Mouse (Mus musculus): ENCODE measurements at regions not wholly inside any gene's neighbourhood (a gene's known extent, or its start where the extent isn't known, plus 50 kb on each side); places are given as distances from the start of the nearest gene placed in this dataset.

DNA sequence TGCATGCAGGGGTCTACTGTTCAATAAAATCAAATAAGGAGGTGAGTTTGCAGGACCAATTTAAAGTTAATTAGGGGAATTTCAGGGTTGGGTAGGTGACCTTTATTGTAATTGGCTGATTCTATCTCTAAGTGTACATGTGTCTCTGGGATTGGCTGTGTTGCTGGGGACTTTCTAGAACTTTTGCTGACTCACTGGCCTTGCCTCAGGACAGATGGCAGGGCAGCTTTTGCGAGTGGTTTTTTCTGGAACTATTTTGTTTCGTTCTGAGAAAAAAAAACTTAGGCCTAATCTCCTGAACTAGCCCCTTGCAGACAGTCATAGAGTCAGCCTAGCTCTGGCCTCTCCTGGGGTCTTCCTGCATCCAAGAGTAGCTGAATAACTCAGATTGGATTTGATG is 249.3 kb upstream of the Mdga2 start:
- ATAC-seq (ENCODE audit: insufficient read depth) (no peak), DNase-seq (no peak)
- Histone ChIP-seq H3K27me3 (ENCODE audit: insufficient read depth, low read length) (no peaks in the 10 kb centered on the region), H3K4me3 (ENCODE audit: low read depth, low read length) (no peak overlapping the region), H3K9ac (no peak overlapping the region), H3K4me2 (no peak overlapping the region), H3K4me1 (ENCODE audit: insufficient read depth) (no peaks in the 10 kb centered on the region), H3K27ac (ENCODE audit: low read depth) (no peak overlapping the region), H3K9me3 (ENCODE audit: low read depth, low read length) (no peaks in the 10 kb centered on the region), H3K36me3 (ENCODE audit: insufficient read depth) (no peaks in the 10 kb centered on the region)
- no peak for TF ChIP-seq CTCF (IDR thresholded peaks at IDR 0.05; ENCODE audit: low read depth)
- WGBS = 75% methylated on average over 2 of the region's 2 CpGs

DNA sequence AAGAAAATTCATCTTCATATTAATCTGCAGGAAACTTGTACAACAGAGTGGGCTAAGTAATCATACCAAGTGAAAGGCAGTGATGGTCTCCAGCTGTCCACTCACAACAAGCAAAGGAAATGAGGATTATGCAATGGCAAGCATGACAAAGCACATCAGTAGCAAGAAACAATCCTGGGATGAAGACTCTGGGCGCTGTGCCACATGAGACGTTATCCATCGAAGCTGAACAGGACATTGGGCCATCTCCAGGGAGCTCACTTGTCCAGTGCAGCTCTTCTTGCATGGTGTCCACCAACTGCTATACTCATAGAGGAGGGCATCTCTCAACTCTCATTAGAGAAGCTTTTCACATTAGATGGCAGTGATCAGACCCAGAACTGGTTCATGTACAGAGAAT is 248.7 kb upstream of the Mdga2 start:
- ATAC-seq (ENCODE audit: insufficient read depth) = peak; percentile 71
- H3K27ac ChIP-seq (ENCODE audit: low read depth) = no peak overlapping the region
- no peak overlapping the region for H3K4me2 ChIP-seq
- TF ChIP-seq CTCF (IDR thresholded peaks at IDR 0.05; ENCODE audit: low read depth) = no peak
- no peaks in the 10 kb centered on the region for H3K9me3 ChIP-seq (ENCODE audit: low read depth, low read length)
- no peaks in the 10 kb centered on the region for H3K4me1 ChIP-seq (ENCODE audit: insufficient read depth)
- peak; percentile 78 for DNase-seq
- no peaks in the 10 kb centered on the region for H3K36me3 ChIP-seq (ENCODE audit: insufficient read depth)
- no peaks in the 10 kb centered on the region for H3K27me3 ChIP-seq (ENCODE audit: insufficient read depth, low read length)
- WGBS = 41% methylated on average over 3 of the region's 3 CpGs
- no peak overlapping the region for H3K9ac ChIP-seq
- no peak overlapping the region for H3K4me3 ChIP-seq (ENCODE audit: low read depth, low read length)

DNA sequence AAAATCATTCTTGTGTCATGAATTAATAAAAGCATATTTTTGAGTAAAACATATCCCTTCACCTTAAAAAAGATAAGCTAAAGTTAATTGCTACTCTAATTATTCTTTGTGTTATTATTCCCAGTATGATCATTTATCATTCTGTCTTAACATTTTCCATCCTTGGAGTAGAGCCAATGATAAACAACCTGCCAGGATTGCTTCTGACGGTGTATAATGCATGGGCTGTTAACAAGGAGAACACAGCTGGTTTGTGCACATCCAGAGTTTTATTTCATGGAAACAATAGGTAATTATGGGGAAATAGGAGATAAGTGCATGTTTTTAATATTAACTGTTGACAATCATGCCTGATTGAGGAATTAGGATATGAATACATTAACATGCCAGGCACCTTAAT is 226.8 kb upstream of the Mdga2 start:
- H3K27me3 ChIP-seq (ENCODE audit: insufficient read depth, low read length) = no peaks in the 10 kb centered on the region
- 25% methylated on average over 1 of the region's 1 CpGs for WGBS
- ATAC-seq (ENCODE audit: insufficient read depth) = no peak; the same call in 1 of the 2 replicates
- H3K9ac ChIP-seq = no peak overlapping the region
- H3K27ac ChIP-seq (ENCODE audit: low read depth) = no peak overlapping the region
- no peak for TF ChIP-seq CTCF (IDR thresholded peaks at IDR 0.05; ENCODE audit: low read depth)
- DNase-seq = peak; percentile 44
- H3K4me3 ChIP-seq (ENCODE audit: low read depth, low read length) = no peak overlapping the region
- no peak overlapping the region for H3K4me2 ChIP-seq
- no peaks in the 10 kb centered on the region for H3K36me3 ChIP-seq (ENCODE audit: insufficient read depth)
- H3K4me1 ChIP-seq (ENCODE audit: insufficient read depth) = no peaks in the 10 kb centered on the region
- no peaks in the 10 kb centered on the region for H3K9me3 ChIP-seq (ENCODE audit: low read depth, low read length)

DNA sequence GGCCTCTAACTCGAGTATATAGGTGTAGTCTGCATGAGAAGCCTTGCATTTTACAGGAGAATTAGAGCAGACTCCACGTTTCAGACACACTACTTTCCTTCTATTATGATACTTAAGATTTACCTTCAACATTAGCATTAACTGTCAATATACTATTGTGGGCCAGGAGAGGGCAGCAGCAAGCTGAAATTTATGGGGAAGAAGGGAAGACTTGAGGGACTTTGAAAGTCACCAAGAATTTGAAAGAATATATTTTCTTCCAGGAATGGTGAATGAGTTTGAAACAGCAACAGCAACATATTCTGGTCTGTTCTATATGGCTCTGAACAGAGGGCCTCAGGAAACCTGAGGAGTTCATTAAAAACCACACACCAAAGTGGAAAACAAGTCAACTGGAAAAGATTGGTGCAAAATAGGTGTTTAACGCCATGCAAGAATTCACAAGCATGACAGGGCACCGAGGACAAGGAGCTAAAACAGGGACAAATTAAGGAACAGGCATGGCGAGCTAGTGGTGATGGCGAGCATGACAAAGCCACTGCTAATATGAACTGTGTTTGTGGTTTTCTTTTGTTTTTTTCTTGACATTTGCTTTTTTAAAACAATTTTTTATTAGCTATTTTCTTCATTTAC is 208.1 kb upstream of the Mdga2 start:
- Histone ChIP-seq H3K9ac (no peak overlapping the region), H3K4me2 (no peak overlapping the region), H3K27me3 (ENCODE audit: insufficient read depth, low read length) (no peaks in the 10 kb centered on the region), H3K27ac (ENCODE audit: low read depth) (no peak overlapping the region), H3K9me3 (ENCODE audit: low read depth, low read length) (no peaks in the 10 kb centered on the region), H3K36me3 (ENCODE audit: insufficient read depth) (no peaks in the 10 kb centered on the region), H3K4me1 (ENCODE audit: insufficient read depth) (no peaks in the 10 kb centered on the region), H3K4me3 (ENCODE audit: low read depth, low read length) (no peak overlapping the region)
- ATAC-seq (ENCODE audit: insufficient read depth) = no peak
- DNase-seq = peak; percentile 78
- peak; percentile 68 for TF ChIP-seq CTCF (IDR thresholded peaks at IDR 0.05; ENCODE audit: low read depth)
- WGBS = 58% methylated on average over 6 of the region's 6 CpGs

DNA sequence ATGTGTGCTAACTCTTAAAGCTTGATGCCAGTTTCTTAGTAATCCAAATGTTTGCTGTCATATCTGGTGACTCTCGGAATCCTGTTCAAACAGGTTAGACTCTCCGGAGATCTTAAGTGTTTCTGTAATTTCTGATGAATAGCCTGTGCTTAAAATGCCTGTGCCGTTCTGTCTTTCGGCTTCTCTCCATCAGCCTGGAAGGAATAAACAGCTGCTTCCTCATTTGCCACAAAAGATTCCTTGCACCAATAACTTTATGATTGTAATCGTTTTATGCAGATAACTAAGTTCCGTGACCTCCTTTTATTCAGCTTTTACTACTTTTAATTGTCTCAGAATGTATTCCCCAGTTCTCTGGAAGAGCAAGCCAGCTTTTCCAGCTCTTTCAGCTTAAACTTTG is 204.5 kb upstream of the Mdga2 start:
- no peaks in the 10 kb centered on the region for H3K27me3 ChIP-seq (ENCODE audit: insufficient read depth, low read length)
- no peaks in the 10 kb centered on the region for H3K4me1 ChIP-seq (ENCODE audit: insufficient read depth)
- H3K4me3 ChIP-seq (ENCODE audit: low read depth, low read length) = no peak overlapping the region
- no peak for TF ChIP-seq CTCF (IDR thresholded peaks at IDR 0.05; ENCODE audit: low read depth)
- ATAC-seq (ENCODE audit: insufficient read depth) (no peak), DNase-seq (peak; percentile 2)
- no peak overlapping the region for H3K27ac ChIP-seq (ENCODE audit: low read depth)
- no peak overlapping the region for H3K4me2 ChIP-seq
- no peaks in the 10 kb centered on the region for H3K36me3 ChIP-seq (ENCODE audit: insufficient read depth)
- no peak overlapping the region for H3K9ac ChIP-seq
- WGBS = 41% methylated on average over 6 of the region's 6 CpGs
- no peaks in the 10 kb centered on the region for H3K9me3 ChIP-seq (ENCODE audit: low read depth, low read length)

DNA sequence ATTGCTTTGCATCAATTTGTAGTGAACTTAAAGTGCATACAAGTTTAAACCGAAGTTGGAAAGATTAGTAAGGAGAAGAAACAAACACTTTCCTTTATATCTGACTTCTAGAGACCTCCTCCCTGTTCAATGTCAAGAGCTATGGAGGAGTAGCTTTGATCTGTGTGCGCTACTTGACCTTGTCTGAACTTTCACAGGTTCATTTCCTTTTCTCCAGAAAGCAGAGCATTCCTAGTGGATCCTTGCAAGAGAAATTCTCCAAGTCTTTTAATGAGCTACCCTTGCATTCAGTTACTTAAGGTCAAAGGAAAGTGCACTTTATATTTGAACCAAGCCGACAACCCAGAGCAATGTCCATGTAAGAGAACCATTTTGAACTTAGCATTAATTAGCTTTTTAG is 177.2 kb upstream of the Mdga2 start:
- ATAC-seq (ENCODE audit: insufficient read depth) (no peak), DNase-seq (no peak)
- Histone ChIP-seq H3K4me2 (no peak overlapping the region), H3K36me3 (ENCODE audit: insufficient read depth) (no peaks in the 10 kb centered on the region), H3K9ac (no peak overlapping the region), H3K27me3 (ENCODE audit: insufficient read depth, low read length) (no peaks in the 10 kb centered on the region), H3K4me1 (ENCODE audit: insufficient read depth) (no peaks in the 10 kb centered on the region), H3K9me3 (ENCODE audit: low read depth, low read length) (no peaks in the 10 kb centered on the region), H3K4me3 (ENCODE audit: low read depth, low read length) (no peak overlapping the region), H3K27ac (ENCODE audit: low read depth) (no peak overlapping the region)
- WGBS = 41% methylated on average over 3 of the region's 3 CpGs
- TF ChIP-seq CTCF (IDR thresholded peaks at IDR 0.05; ENCODE audit: low read depth) = no peak

DNA sequence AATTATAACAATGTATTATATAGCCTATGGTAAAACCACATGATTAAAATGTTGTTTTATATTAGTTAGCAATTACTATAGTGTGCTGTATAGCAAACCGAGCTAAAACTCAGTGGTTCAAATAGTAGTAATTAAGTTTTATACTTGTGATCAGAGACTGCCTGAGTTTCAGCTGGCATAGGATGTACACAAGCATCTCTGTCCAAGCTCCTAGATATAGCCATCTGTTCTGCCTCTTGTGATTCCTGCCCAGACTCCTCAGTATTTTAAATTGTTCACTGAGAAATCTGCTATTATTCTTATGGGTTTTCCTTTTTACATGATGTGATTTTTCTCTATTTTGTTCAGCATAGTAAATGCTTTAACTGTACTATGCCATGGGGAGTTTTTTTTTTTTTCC is 152.2 kb upstream of the Mdga2 start:
- DNase-seq (no peak), ATAC-seq (ENCODE audit: insufficient read depth) (no peak)
- Histone ChIP-seq H3K4me3 (ENCODE audit: low read depth, low read length) (no peak overlapping the region), H3K27ac (ENCODE audit: low read depth) (no peak overlapping the region), H3K4me1 (ENCODE audit: insufficient read depth) (no peaks in the 10 kb centered on the region), H3K9ac (no peak overlapping the region), H3K9me3 (ENCODE audit: low read depth, low read length) (no peaks in the 10 kb centered on the region), H3K36me3 (ENCODE audit: insufficient read depth) (no peaks in the 10 kb centered on the region), H3K4me2 (no peak overlapping the region), H3K27me3 (ENCODE audit: insufficient read depth, low read length) (no peaks in the 10 kb centered on the region)
- no peak for TF ChIP-seq CTCF (IDR thresholded peaks at IDR 0.05; ENCODE audit: low read depth)
- WGBS = 84% methylated on average over 1 of the region's 1 CpGs

DNA sequence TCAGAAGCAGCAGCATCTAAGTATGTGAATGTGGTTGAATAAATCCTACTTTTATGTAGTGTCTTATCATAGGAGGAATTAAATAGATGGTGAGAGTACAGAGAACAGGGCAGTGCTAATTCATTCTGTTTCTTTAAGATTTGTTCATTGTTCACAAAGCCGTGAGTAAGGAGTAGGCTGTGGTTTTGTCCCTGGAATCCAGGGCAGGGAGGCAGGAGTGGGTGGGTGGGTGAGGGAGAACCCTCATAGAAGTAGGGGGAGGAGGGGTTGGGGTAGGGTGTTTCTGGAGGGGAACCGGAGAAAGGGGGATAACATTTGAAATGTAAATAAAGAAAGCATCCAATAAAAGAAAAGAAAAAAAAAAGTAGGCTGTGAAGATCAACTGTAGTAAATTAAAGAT is 126.2 kb upstream of the Mdga2 start:
- Histone ChIP-seq H3K36me3 (ENCODE audit: insufficient read depth) (no peaks in the 10 kb centered on the region), H3K4me1 (ENCODE audit: insufficient read depth) (no peaks in the 10 kb centered on the region), H3K27me3 (ENCODE audit: insufficient read depth, low read length) (no peaks in the 10 kb centered on the region), H3K4me2 (no peak overlapping the region), H3K9ac (no peak overlapping the region), H3K4me3 (ENCODE audit: low read depth, low read length) (no peak overlapping the region), H3K27ac (ENCODE audit: low read depth) (no peak overlapping the region), H3K9me3 (ENCODE audit: low read depth, low read length) (no peaks in the 10 kb centered on the region)
- ATAC-seq (ENCODE audit: insufficient read depth) (no peak), DNase-seq (no peak)
- 15% methylated on average over 2 of the region's 2 CpGs for WGBS
- TF ChIP-seq CTCF (IDR thresholded peaks at IDR 0.05; ENCODE audit: low read depth) = no peak
